Mouse (Mus musculus) stomach, postnatal 0 days (tissue): ENCODE data around the gene Erf.

Experiments
- CTCF ChIP-seq: IDR thresholded peaks from 2 replicates; pipeline ENCODE4 v1.5.1; 2016; ENCODE audit warnings: antibody characterized with exemption, low read depth, mild to moderate bottlenecking, moderate library complexity
- EP300 ChIP-seq: optimal IDR thresholded peaks from 2 replicates; pipeline ENCODE3; 2016; ENCODE audit warnings: antibody characterized with exemption

DNA sequence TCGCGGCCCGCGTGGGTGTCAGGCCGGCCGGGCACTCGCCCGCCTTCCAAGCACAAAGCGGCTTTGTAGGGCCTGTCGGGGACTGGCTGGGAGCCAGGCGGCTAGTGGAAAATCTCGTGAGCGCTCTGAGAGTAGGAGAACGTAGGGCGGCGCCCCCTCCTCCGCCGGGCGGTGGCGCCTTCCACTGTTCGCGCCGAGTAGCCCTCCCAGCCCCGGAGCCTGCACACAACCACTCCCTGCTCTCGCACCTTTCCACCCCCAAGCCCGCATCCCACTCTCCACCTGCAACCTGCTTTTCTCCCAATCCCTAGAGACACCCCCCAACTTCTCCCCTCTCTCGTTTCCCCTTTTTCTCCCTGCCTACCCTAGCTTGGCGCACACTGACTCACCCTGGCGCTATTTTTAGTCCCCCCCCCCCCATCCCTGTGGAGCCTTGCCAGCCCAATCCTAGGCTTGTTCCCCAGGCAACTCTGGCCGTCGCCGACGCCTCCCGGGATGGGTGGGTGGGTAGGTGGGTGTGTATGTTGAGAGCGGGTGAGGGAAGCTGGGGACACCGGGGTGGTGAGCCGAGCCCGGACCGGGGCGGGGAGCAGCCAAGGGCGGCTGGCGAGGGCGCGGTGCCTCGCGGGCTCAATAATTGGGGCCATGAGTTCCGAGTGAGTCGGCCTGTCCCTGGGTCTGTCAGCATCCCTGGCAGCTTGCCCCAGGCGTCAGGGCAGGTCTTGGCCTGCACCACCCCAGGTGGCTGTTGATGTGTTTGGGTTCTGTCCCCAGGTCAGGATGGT, 28.7 kb upstream of the Erf start:
- TF ChIP-seq CTCF, result peak; percentile 57
- TF ChIP-seq EP300, result peak; percentile 68
